Mouse (Mus musculus) gastrocnemius, postnatal 10 days (tissue): ENCODE measurements around the gene Kdm4b. TPM values are rescaled to one million over a fixed set of nuclear protein-coding genes. Genes with fewer than 3 reads are reported as not detected.

Experiments
- DNase-seq: peaks from one replicate; pipeline ENCODE4 v3.0.0; 2021; ENCODE audit warnings: mixed read lengths
- long read RNA-seq, 2 experiments: library from polyadenylated mRNA; stranded (forward); transcript quantifications; one replicate each; pipeline ENCODE4 v2.0.0; 2021
- total RNA-seq, 2 experiments: library from RNA; stranded (reverse); gene quantifications; 2 replicates each; pipeline ENCODE4 v1.2.3; 2021

Gene Kdm4b
- total RNA-seq: 10 to 100 TPM; 24.9 to 28.6 TPM
- long read RNA-seq, experiment 1, full-length matches to known transcripts: 29 of 94 reads
- long read RNA-seq, experiment 1, partial matches to known transcripts: 12 of 94 reads
- long read RNA-seq, experiment 1, other reads (novel, unspliced or antisense): 53 of 94 reads
- long read RNA-seq, experiment 2, full-length matches to known transcripts: 12 of 63 reads
- long read RNA-seq, experiment 2, partial matches to known transcripts: 6 of 63 reads
- long read RNA-seq, experiment 2, other reads (novel, unspliced or antisense): 45 of 63 reads

GRCm38 (mm10) chr17:56325450-56326152 is at the start of gene Kdm4b:
TSS of gene Kdm4b (plus strand) at chr17:56326062.
- peak; percentile 99 for DNase-seq

GRCm38 (mm10) chr17:56276643-56277566 is 49.0 kb upstream of the Kdm4b start, which contains the start of gene Ticam1:
TSS of gene Ticam1 (minus strand) at chr17:56276786.
- DNase-seq: peak; percentile 82

GRCm38 (mm10) chr17:56277567-56277893 is 48.3 kb upstream of the Kdm4b start:
- no peak for DNase-seq

GRCm38 (mm10) chr17:56278340-56278739 is 47.5 kb upstream of the Kdm4b start:
- DNase-seq: no peak

GRCm38 (mm10) chr17:56279481-56280155 is 46.2 kb upstream of the Kdm4b start:
- peak; percentile 43 for DNase-seq

- DNase-seq: no peak
Observed at GRCm38 (mm10) chr17:56281193-56281592, 44.7 kb upstream of the Kdm4b start.

- DNase-seq: no peak
Observed at GRCm38 (mm10) chr17:56282802-56283201, 43.1 kb upstream of the Kdm4b start.

GRCm38 (mm10) chr17:56283316-56283715 is 42.5 kb upstream of the Kdm4b start:
- no peak for DNase-seq

GRCm38 (mm10) chr17:56285995-56286394 is 39.9 kb upstream of the Kdm4b start:
- DNase-seq: no peak

GRCm38 (mm10) chr17:56287830-56288229 is 38.0 kb upstream of the Kdm4b start:
- DNase-seq: no peak

GRCm38 (mm10) chr17:56288866-56289265 is 37.0 kb upstream of the Kdm4b start:
- no peak for DNase-seq

- peak; percentile 50 for DNase-seq
Observed at GRCm38 (mm10) chr17:56289371-56290331, 36.2 kb upstream of the Kdm4b start.

- peak; percentile 98 for DNase-seq
Observed at GRCm38 (mm10) chr17:56290388-56291170, 35.3 kb upstream of the Kdm4b start.

- peak; percentile 89 for DNase-seq
Observed at GRCm38 (mm10) chr17:56291171-56291511, 34.7 kb upstream of the Kdm4b start.

GRCm38 (mm10) chr17:56291826-56292475 is 33.9 kb upstream of the Kdm4b start:
- no peak for DNase-seq

GRCm38 (mm10) chr17:56292531-56293222 is 33.2 kb upstream of the Kdm4b start, which contains the start of gene Plin3:
TSS of gene Plin3 (minus strand) at chr17:56292873.
- no peak for DNase-seq

GRCm38 (mm10) chr17:56293291-56293690 is 32.6 kb upstream of the Kdm4b start:
- DNase-seq: no peak

- no peak for DNase-seq
Observed at GRCm38 (mm10) chr17:56294241-56294640, 31.6 kb upstream of the Kdm4b start.

- DNase-seq: no peak
Observed at GRCm38 (mm10) chr17:56296201-56296600, 29.7 kb upstream of the Kdm4b start.
